Mouse (Mus musculus): ENCODE measurements around the gene Bcat1.
"Not testable (repeated sequence)": the region's sequence is repeated elsewhere in the genome, so short reads cannot be mapped to it uniquely, and the experiment has no call there.

Bcat1 gene

GRCm38 (mm10) chr6:145093038-145093622 lies 17.1 kb upstream of the Bcat1 start:
- not testable (repeated sequence) for DNase-seq (ENCODE audit: low read depth)

- no peak for DNase-seq (ENCODE audit: low read depth)
These were observed 16.0 kb upstream of the Bcat1 start for GRCm38 (mm10) chr6:145091998-145092397.

DNA sequence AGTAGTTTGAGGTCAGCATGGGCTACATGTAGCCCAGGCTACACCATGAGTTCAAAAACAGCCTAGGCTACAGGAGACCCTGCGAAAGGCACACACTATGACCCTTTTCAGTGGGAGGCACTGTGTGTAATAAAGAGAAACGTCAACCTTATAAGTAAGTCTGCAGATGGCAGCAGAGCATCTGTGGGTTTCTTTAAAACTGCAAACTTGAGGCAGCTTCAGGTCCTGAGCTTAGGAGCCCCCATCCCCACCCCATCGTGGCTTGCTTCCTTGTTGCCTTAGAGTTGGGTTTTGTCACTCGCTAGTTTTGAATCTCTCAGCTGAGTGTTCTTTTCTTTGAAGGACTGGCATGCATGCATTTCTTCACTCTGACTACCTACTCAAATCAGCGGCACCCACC lies 14.9 kb upstream of the Bcat1 start:
- no peak for DNase-seq (ENCODE audit: low read depth)

DNA sequence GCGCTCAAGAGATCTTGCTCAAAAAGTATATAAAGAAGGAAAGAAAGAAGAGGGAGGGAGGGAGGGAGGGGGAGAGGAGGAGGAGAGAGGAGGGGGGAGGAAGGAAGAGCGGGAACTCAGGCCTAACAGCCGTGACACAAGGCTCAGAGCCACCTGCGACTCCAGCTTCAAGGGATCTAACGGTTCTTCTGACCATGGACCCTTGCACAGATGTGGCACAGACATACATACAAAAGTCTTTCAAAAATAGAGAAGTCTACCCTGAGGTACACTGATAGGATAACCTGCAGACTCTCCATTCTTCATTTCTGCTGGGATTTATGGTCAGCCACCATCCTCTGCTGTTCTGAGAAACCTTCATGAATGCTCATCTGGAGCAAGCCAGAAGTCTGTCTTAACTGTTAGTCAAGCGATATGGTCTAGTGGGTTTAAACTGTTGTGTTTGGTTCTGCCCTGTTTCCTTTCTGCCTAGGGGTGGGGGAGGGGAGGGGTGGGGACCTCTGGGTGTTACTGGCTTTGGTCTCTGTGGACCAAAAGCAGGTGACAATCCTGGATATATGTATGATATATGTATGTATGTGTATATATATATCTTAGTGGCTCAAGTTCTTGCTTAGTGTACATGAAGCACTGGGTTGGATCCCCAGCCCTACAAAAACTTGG lies 14.3 kb upstream of the Bcat1 start:
- no peak for DNase-seq (ENCODE audit: low read depth)

GRCm38 (mm10) chr6:145089373-145089772 lies 13.4 kb upstream of the Bcat1 start:
- DNase-seq (ENCODE audit: low read depth), result no peak

- peak; percentile 70 for DNase-seq (ENCODE audit: low read depth)
These were observed 12.6 kb upstream of the Bcat1 start for GRCm38 (mm10) chr6:145088451-145089113.

DNA sequence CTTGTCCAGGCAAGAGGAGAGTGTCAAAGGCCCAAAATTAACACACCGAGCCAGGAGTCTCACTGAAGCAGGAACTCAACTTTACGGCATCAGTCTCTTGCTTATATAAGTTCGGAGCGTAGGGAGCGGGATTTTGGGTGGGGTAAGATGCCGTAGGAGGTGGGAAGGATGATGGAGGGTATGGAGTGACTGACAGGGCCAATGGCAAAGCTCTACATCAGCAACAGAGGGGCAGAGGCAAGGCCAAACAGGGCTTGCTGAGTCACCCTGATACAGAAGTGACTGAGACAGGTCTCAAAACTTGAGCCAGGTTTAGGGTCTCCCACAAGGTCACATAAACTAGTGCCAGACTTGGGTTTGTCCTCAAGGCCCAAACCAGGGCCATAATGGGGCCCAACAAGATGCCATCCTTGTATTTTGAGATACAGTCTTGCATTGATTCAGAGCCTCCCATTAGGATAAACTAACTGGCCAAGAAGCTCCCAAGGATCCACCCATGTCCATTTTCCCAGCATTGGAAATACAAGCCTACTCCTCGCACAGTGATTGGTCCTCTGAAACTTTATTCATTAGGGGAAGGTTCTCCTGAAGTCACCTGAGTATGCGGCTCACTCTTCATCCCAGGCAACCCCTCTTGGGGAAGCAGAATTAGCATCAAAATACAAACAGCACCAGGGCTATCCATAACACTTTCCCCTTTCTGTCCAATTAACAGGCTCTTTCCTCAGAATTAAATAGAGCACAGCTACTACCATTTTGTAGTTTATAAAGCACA lies 8.5 kb upstream of the Bcat1 start:
- no peak for DNase-seq (ENCODE audit: low read depth)

GRCm38 (mm10) chr6:145081721-145082120 lies 5.7 kb upstream of the Bcat1 start:
- no peak for DNase-seq (ENCODE audit: low read depth)

DNA sequence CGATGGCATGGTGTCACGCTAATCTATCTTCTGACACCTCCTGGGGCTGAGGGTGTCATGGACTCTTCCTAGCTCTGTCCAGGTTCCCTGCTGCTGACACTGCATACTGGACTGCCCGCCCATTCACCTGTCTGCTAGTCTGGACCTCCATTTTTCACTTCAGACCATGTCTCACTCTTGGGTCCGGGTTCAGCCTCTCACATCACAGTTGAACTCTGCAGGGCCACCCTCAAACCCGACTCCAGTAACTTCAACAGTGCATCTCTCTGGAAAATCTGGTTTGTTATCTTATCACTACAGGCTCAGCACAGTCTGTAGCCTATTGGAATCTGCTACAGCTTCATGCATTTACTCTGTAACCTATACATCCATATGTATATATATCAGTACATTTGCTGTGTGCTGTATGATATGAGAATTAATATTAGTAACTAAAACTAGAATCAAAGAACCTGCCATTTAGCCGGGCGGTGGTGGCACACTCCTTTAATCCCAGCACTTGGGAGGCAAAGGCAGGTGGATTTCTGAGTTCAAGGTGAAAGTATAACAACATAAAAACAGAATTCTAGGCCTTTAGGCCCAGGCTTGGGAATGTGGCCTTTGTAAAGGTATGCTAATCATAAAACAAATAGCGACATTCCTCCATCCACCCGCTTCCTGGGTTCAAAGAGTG lies 3.2 kb upstream of the Bcat1 start:
- no peak for DNase-seq (ENCODE audit: low read depth)

GRCm38 (mm10) chr6:145076286-145076685 lies 302 bp upstream of the Bcat1 start:
- peak; percentile 36 for DNase-seq (ENCODE audit: low read depth)

DNA sequence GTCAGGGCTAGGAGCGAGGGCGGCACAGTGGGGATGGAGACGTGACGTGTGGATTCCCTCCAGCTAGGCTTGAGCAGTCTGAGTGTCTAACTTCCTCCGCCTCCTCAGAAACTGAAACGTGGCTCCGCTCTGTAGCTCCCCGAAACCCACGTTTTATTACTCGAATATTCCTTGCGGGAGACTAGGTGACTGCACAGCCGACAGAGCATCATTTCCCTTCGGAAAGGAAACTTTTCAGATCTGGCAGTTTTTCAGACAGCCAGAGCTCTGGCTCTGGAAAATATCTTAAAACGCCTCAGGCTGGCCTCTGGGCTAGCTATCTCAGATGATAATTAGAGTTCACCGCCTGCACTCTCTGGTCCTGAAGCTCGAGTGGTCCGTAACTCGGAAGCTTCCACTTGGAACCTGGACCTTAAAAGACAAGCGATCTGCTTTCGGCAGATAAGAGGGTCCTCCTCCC lies 866 bp downstream of the Bcat1 start:
- peak; percentile 73 for DNase-seq (ENCODE audit: low read depth)

DNA sequence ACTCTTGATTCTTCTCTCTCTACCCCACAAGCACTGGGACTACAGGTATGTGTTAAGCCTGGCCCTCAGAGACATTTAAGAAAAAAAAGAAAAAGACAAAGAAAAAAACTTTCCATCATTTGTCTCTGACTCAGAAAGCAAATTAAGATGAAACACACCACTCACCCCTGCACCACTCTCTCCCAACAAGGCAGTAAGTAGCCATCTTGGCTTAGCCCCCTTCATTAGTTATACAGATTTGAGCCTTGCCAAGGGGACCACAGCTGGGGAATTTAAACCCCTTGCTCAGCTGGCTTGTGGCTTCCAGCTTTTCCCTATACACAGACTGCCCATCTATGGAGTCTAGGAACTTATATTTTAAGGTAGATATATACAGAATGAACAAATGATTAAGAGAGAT lies 1.5 kb downstream of the Bcat1 start:
- peak; percentile 60 for DNase-seq (ENCODE audit: low read depth)

DNA sequence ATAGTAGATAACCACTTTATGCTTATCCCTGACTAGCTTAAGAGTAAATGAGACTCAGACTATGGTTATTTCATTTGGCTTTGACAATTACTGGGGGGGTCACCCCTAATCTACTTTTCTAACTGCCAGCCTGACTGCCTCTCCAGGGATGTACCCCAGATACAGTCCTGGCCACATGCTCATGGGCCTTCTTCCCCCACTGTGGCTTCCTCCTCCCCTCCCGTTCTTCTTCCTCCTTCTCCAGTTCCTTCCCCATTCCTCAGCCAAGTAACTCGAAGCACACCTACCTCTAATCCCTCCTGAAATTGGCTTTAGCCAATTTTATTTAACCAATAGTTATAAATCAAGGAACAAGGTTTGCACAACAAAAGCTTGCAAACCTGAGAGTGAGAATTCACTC lies 6.1 kb downstream of the Bcat1 start:
- DNase-seq (ENCODE audit: low read depth), result no peak

DNA sequence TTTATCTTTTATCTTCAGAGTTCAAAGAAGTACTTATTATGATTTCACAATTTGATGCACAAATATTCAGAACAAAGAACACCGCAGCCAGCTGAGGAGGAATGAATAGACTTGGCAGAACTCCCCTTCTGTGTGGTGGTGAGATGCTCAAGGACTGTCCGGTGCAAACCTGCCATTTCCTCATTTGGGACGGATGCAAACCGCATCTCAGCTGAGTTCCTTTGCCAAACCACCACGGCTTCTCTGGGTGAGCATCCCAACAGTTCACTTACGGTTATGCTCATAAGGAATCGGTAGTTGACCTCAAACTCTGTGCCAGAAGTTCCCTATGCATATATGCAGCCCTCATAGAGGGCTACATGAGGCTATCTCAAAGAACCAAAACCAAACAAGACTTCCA lies 6.6 kb downstream of the Bcat1 start:
- no peak for DNase-seq (ENCODE audit: low read depth)

DNA sequence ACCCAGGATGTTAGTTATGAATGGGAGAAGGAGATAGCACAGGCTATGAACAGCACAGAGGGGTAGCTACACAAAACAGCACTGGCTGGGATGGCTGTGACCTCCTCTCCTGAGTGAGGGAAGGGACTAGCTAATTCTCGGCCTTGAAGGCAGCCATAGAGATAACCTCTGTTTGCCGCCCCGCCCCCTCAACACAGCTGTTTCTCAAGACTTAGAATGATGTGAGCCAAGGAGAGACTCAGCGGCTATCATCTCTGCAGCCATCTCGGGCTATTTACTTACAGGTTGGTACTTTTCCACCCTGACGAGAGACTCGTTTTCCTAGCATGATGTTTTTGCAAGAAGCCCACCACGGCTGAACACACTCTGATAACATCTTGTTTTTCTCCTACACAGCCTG lies 8.3 kb downstream of the Bcat1 start:
- DNase-seq (ENCODE audit: low read depth), result no peak

GRCm38 (mm10) chr6:145066416-145066815 lies 9.6 kb downstream of the Bcat1 start:
- no peak for DNase-seq (ENCODE audit: low read depth)

- no peak for DNase-seq (ENCODE audit: low read depth)
These were observed 10.6 kb downstream of the Bcat1 start for GRCm38 (mm10) chr6:145065301-145065845.

DNA sequence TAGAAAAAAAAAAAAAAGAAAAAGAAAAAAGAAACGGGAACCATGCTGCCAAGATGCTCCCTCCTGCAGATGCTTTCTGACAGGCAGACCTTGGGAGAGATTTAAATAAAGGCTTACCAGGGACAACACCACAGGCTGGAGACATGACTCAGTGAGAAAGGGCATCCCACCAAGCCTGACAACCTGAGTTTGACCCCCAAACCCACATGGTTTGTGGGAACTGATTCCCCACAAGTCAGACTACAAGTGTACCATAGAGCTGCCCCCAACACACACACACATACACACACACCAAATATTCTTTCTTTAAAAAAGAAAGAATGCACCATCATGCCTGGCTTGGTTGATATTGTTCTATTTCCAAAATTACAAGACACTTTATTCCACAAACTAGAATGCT lies 11.9 kb downstream of the Bcat1 start:
- peak; percentile 31 for DNase-seq (ENCODE audit: low read depth)

DNA sequence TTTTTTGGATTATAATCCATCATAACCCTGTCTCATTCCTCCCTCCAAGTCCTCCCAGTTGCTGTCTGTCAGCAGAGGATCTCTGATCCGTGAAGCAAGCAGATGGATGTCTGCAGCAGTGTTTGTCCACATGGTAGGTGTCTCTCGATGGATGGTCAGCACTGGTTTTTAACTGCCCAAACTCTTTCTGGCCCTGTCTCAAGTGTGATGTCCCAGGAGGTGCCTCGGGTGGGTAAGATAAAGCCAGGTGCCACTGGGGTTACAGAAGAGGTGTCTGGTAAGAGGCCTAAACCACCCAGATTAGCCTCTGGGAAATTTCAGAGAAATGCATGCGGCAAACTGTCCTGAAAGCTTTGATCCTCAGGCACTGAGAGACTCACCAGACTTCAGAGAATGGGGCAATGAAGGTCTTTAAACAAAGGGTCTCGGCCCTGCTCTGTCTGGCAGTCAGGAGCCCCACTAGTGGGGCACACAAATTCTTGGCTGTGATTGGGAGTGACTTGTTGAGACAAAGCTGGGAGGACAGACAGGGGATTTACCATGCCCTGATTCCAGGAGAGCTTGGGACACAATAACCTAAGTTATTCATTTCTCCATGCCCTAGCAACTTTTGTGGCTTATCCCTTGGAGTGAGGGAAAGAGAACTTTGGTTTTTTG lies 12.6 kb downstream of the Bcat1 start:
- DNase-seq (ENCODE audit: low read depth), result no peak

DNA sequence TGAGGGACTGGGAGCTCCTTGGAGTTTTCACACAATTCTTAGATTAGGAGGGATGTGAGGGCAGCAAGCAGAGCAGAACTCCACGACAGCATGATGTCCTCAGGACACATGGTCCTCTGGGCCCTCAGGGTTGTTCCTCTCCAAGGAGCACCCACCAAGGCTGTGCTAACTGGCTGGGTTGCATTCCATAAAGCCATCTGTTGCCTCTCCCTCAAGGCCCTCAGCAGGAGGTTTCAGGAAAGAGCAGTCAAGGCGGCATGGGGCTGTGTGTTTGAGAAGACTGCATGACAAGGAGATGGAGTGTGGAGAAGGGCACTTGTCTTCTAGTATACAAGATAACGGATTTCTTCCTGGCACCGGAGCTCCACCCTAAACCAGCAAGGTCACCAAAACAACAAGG lies 13.2 kb downstream of the Bcat1 start:
- DNase-seq (ENCODE audit: low read depth), result no peak

- no peak for DNase-seq (ENCODE audit: low read depth)
These were observed 14.6 kb downstream of the Bcat1 start for GRCm38 (mm10) chr6:145061361-145061760.
